Comparison of ENCODE assay signal across 12 mouse cellular contexts in the genomic region with DNA sequence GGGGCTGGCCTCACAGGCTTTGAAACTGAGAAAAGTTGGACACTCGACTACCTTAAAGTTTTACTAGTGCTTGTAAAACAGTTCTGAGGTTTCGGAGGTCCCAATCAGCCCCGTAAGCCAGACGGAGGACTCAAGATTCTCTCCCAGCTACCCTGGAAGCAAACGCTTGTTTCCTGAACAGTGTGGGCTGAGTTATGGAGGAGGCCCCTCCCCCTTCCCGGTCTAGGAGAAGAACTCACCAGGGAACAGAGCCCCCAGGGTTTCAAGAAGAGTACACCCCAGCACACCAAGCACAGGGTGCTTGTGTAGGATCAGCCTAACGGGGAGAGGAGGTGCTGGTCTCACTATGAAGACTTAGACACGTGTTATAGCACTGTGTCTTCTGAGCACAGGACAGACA. TPM values are rescaled to one million over a fixed set of nuclear protein-coding genes. Genes with fewer than 3 reads are reported as not detected.
DNase-seq lines count a peak whose midpoint lies in the region; ATAC-seq lines count a peak whose summit lies in the region.
"Had no signal": no experiment of that assay in that cellular context is flagged by ENCODE, and none has a peak within 500 bp of the region (broad histone marks: within the 10 kb centered on the region; RNA-seq: fewer than 3 reads in every experiment).

No protein-coding gene starts in this region.

- 0 out of 2 replicates have a peak overlapping the region, but pooled peaks have one; percentile 5 for H3K4me3 ChIP-seq in lung, embryonic 15.5 days
- H3K4me3 ChIP-seq in intestine, embryonic 14.5 days (ENCODE audit: low read depth, low read length): no peak overlapping the region; the same call in 1 of the 2 replicates

- ATAC-seq in lung, embryonic 15.5 days (ENCODE audit: borderline replicate concordance, extremely low read depth, low FRiP score, low TSS enrichment): no peak
- peak; percentile 62; the same call in 1 of the 2 replicates for ATAC-seq in intestine, embryonic 14.5 days (replicated peaks; ENCODE audit: low FRiP score, low TSS enrichment, low read depth)

- no peak overlapping the region for H3K27ac ChIP-seq in lung, embryonic 15.5 days
- peak overlapping the region; percentile 47; the same call in 1 of the 2 replicates for H3K27ac ChIP-seq in intestine, embryonic 14.5 days (ENCODE audit: low read depth)

- peak overlapping the region; percentile 43 for H3K4me2 ChIP-seq in lung, embryonic 15.5 days
- H3K4me2 ChIP-seq in intestine, embryonic 14.5 days (ENCODE audit: low read length): peak overlapping the region; percentile 41

- 28% methylated on average over 8 of the region's 8 CpGs for WGBS in lung, embryonic 15.5 days
- WGBS in intestine, embryonic 14.5 days: 26% methylated on average over 8 of the region's 8 CpGs

- peak; percentile 31 for DNase-seq in adrenal gland, postnatal 14 days
- no peak for DNase-seq in adrenal gland, adult 18-20 months (ENCODE audit: low spot score in 2 of 2)
- DNase-seq in lung, postnatal 14 days: no peak
- DNase-seq in intestine, embryonic 14.5 days (ENCODE audit: low spot score): peak; percentile 71
- peak; percentile 35 for DNase-seq in retina, embryonic 14.5 days (ENCODE audit: low spot score)
- DNase-seq in cerebellum, adult 9-10 months: no peak
- no peak for DNase-seq in gastrocnemius, adult 8-10 months (ENCODE audit: low spot score in 2 of 2)
- DNase-seq: cerebellum, adult 9-11 months; gastrocnemius, postnatal 14 days had no signal

- 0 out of 2 replicates have a peak overlapping the region, but pooled peaks have one; percentile 4 for H3K9ac ChIP-seq in lung, embryonic 15.5 days
- H3K9ac ChIP-seq in intestine, embryonic 14.5 days (ENCODE audit: low read length): peak overlapping the region; percentile 29; the same call in 1 of the 2 replicates

- no peaks in the 10 kb centered on the region for H3K27me3 ChIP-seq in lung, embryonic 15.5 days
- no peaks in the 10 kb centered on the region for H3K27me3 ChIP-seq in intestine, embryonic 14.5 days (replicated peaks; ENCODE audit: control insufficient read depth, insufficient read depth, low read length)

- H3K36me3 ChIP-seq in lung, embryonic 15.5 days: no peaks in the 10 kb centered on the region
- no peaks in the 10 kb centered on the region for H3K36me3 ChIP-seq in intestine, embryonic 14.5 days (ENCODE audit: control insufficient read depth, insufficient read depth, low read length)

- no peaks in the 10 kb centered on the region for H3K9me3 ChIP-seq in lung, embryonic 15.5 days
- H3K9me3 ChIP-seq in intestine, embryonic 14.5 days (ENCODE audit: control insufficient read depth, low read length): no peaks in the 10 kb centered on the region

- H3K4me1 ChIP-seq in lung, embryonic 15.5 days: peaks cover 10% of the 10 kb centered on the region
- peaks cover 17% of the 10 kb centered on the region for H3K4me1 ChIP-seq in intestine, embryonic 14.5 days (replicated peaks; ENCODE audit: control insufficient read depth, insufficient read depth, low read length)

RNA-seq across cellular contexts. Expression of a gene that starts 27.6 kb away (rescaled TPM):
- 0.30 TPM in 1 of 2 replicates, not detected in the other for total RNA-seq in adrenal gland, postnatal 14 days (2021)
- not detected for total RNA-seq in adrenal gland, adult 18-20 months (2021)
- polyA plus RNA-seq in lung, embryonic 15.5 days (2015; fragmentation: Nextera tagmentation; extraction: Ambion mirVana): not detected in 2 replicates
- polyA plus RNA-seq in intestine, embryonic 14.5 days (2014; fragmentation: Nextera tagmentation; extraction: Ambion mirVana): 0.23 TPM in 1 of 2 replicates, not detected in the other
- total RNA-seq in gastrocnemius, adult 8-10 months (2022): under 1 TPM in 1 of 4 experiments, not detected in 3; 0.38 TPM
- total RNA-seq: liver, adult 2 months had no signal
- polyA plus RNA-seq: liver, adult 2 months; neural tube, embryonic 14.5 days had no signal

RNA-seq across cellular contexts. Expression of a gene that starts 29.6 kb away (rescaled TPM):
- 62.1 and 72.6 TPM in 2 replicates for total RNA-seq in adrenal gland, postnatal 14 days (2021)
- 10 to 100 TPM; 75.9 to 84.6 TPM for total RNA-seq in adrenal gland, adult 18-20 months (2021)
- 57.9 and 60.5 TPM in 2 replicates for polyA plus RNA-seq in lung, embryonic 15.5 days (2015; fragmentation: Nextera tagmentation; extraction: Ambion mirVana)
- 60.1 and 64.2 TPM in 2 replicates for polyA plus RNA-seq in intestine, embryonic 14.5 days (2014; fragmentation: Nextera tagmentation; extraction: Ambion mirVana)
- total RNA-seq in gastrocnemius, adult 8-10 months (2022): 10 to 100 TPM; 17.5 to 22.8 (median 19.3) TPM

RNA-seq across cellular contexts. Expression of a gene that starts 42.3 kb away (rescaled TPM):
- 50.0 and 52.8 TPM in 2 replicates for total RNA-seq in adrenal gland, postnatal 14 days (2021)
- 10 to 100 TPM; 71.2 to 73.8 TPM for total RNA-seq in adrenal gland, adult 18-20 months (2021)
- polyA plus RNA-seq in lung, embryonic 15.5 days (2015; fragmentation: Nextera tagmentation; extraction: Ambion mirVana): 93.0 TPM in 2 replicates
- polyA plus RNA-seq in intestine, embryonic 14.5 days (2014; fragmentation: Nextera tagmentation; extraction: Ambion mirVana): 71.0 and 75.9 TPM in 2 replicates
- 10 to 100 TPM; 31.8 to 40.0 (median 34.2) TPM for total RNA-seq in gastrocnemius, adult 8-10 months (2022)

Comparison
In these comparisons a context has a peak if more than half of its experiments do, and no peak if none do; other contexts are left out.
1. DNase-seq: peak in adrenal gland, postnatal 14 days (single experiment), intestine, embryonic 14.5 days (single experiment) and retina, embryonic 14.5 days (single experiment); none in adrenal gland, adult 18-20 months (0 of 2), lung, postnatal 14 days (single experiment), cerebellum, adult 9-10 months (single experiment) and gastrocnemius, adult 8-10 months (0 of 2).